Mouse (Mus musculus): ENCODE results near the gene Catsperg1. TPM values are rescaled to one million over a fixed set of nuclear protein-coding genes. Genes with fewer than 3 reads are reported as not detected.
A peak's percentile ranks its signal among the peaks of the same experiment; 100 is the strongest.
"Not testable (repeated sequence)": the region's sequence is repeated elsewhere in the genome, so short reads cannot be mapped to it uniquely, and the experiment has no call there.

The Catsperg1 gene
- polyA plus RNA-seq, 1 experiment, result not detected

- Histone ChIP-seq H3K27ac (ENCODE audit: insufficient read depth, low read depth, low read length) (no peak overlapping the region), H3K4me3 (ENCODE audit: insufficient read depth, low read depth, low read length) (no peak overlapping the region), H3K4me1 (ENCODE audit: control insufficient read depth, insufficient read depth, low read length) (peaks cover 21% of the 10 kb centered on the region)
- 32% methylated on average over 26 of the region's 26 CpGs for WGBS
- TF ChIP-seq CTCF (IDR thresholded peaks at IDR 0.05; ENCODE audit: insufficient read depth, low read depth, low read length) (no peak), POLR2A (IDR thresholded peaks at IDR 0.05; ENCODE audit: insufficient read depth, low read depth, low read length) (no peak)
These were observed 1.6 kb downstream of the Catsperg1 start for GRCm38 (mm10) chr7:29212199-29212765.

- Histone ChIP-seq H3K4me3 (ENCODE audit: insufficient read depth, low read depth, low read length) (peak overlapping the region; percentile 16), H3K4me1 (ENCODE audit: control insufficient read depth, insufficient read depth, low read length) (peaks cover 21% of the 10 kb centered on the region), H3K27ac (ENCODE audit: insufficient read depth, low read depth, low read length) (no peak overlapping the region)
- 7% methylated on average over 34 of the region's 34 CpGs for WGBS
- no peak for TF ChIP-seq POLR2A (IDR thresholded peaks at IDR 0.05; ENCODE audit: insufficient read depth, low read depth, low read length)
These were observed 2.2 kb downstream of the Catsperg1 start for GRCm38 (mm10) chr7:29211415-29212198.

- Histone ChIP-seq H3K4me1 (ENCODE audit: control insufficient read depth, insufficient read depth, low read length) (peaks cover 21% of the 10 kb centered on the region), H3K4me3 (ENCODE audit: insufficient read depth, low read depth, low read length) (peak overlapping the region; percentile 16)
- H3K27ac ChIP-seq (ENCODE audit: insufficient read depth, low read depth, low read length), result not testable (repeated sequence)
- 24% methylated on average over 14 of the region's 15 CpGs for WGBS
These were observed 2.8 kb downstream of the Catsperg1 start for GRCm38 (mm10) chr7:29211013-29211412.

GRCm38 (mm10) chr7:29202577-29202976 is 11.3 kb downstream of the Catsperg1 start:
- no peaks in the 10 kb centered on the region for H3K4me1 ChIP-seq (ENCODE audit: control insufficient read depth, insufficient read depth, low read length)
- 75% methylated on average over 6 of the region's 6 CpGs for WGBS
- no peak overlapping the region for H3K4me3 ChIP-seq (ENCODE audit: insufficient read depth, low read depth, low read length)
- H3K27ac ChIP-seq (ENCODE audit: insufficient read depth, low read depth, low read length), result no peak overlapping the region
- TF ChIP-seq POLR2A (IDR thresholded peaks at IDR 0.05; ENCODE audit: insufficient read depth, low read depth, low read length) (no peak), CTCF (IDR thresholded peaks at IDR 0.05; ENCODE audit: insufficient read depth, low read depth, low read length) (no peak)

GRCm38 (mm10) chr7:29194230-29194629 is 19.6 kb downstream of the Catsperg1 start:
- not testable (repeated sequence) for H3K27ac ChIP-seq (ENCODE audit: insufficient read depth, low read depth, low read length); H3K4me3 ChIP-seq (ENCODE audit: insufficient read depth, low read depth, low read length)
- 100% methylated on average over 1 of the region's 1 CpGs for WGBS

GRCm38 (mm10) chr7:29181323-29181722 is 32.5 kb downstream of the Catsperg1 start:
- WGBS, result 81% methylated on average over 4 of the region's 4 CpGs
- H3K4me1 ChIP-seq (ENCODE audit: control insufficient read depth, insufficient read depth, low read length); H3K27ac ChIP-seq (ENCODE audit: insufficient read depth, low read depth, low read length); H3K4me3 ChIP-seq (ENCODE audit: insufficient read depth, low read depth, low read length): not testable (repeated sequence)

More at GRCm38 (mm10) chr7:29194230-29194629, 19.6 kb downstream of the Catsperg1 start:
- H3K4me1 ChIP-seq (ENCODE audit: control insufficient read depth, insufficient read depth, low read length), result not testable (repeated sequence)

- H3K27ac ChIP-seq (ENCODE audit: insufficient read depth, low read depth, low read length), result peak overlapping the region; percentile 22; the same call in 1 of the 2 replicates
- peaks cover 8% of the 10 kb centered on the region for H3K4me1 ChIP-seq (ENCODE audit: control insufficient read depth, insufficient read depth, low read length)
- WGBS, result 41% methylated on average over 5 of the region's 5 CpGs
- TF ChIP-seq POLR2A (IDR thresholded peaks at IDR 0.05; ENCODE audit: insufficient read depth, low read depth, low read length) (no peak), CTCF (IDR thresholded peaks at IDR 0.05; ENCODE audit: insufficient read depth, low read depth, low read length) (no peak)
- peak overlapping the region; percentile 88 for H3K4me3 ChIP-seq (ENCODE audit: insufficient read depth, low read depth, low read length)
These were observed 33.0 kb downstream of the Catsperg1 start for GRCm38 (mm10) chr7:29180854-29181236.

GRCm38 (mm10) chr7:29180077-29180853 is 33.6 kb downstream of the Catsperg1 start, which contains the start of gene Psmd8:
Psmd8 (minus strand) TSS chr7:29180701.
- peak within 1 kb of the TSS; percentile 60; the same call in 1 of the 2 replicates for H3K27ac ChIP-seq (ENCODE audit: insufficient read depth, low read depth, low read length)
- TF ChIP-seq CTCF (IDR thresholded peaks at IDR 0.05; ENCODE audit: insufficient read depth, low read depth, low read length) (no peak; the same call in 1 of the 2 replicates), POLR2A (IDR thresholded peaks at IDR 0.05; ENCODE audit: insufficient read depth, low read depth, low read length) (peak; percentile 94)
- peaks cover 8% of the 10 kb centered on the region for H3K4me1 ChIP-seq (ENCODE audit: control insufficient read depth, insufficient read depth, low read length)
- under 1% methylated on average over 62 of the region's 62 CpGs for WGBS
- peak within 1 kb of the TSS; percentile 88 for H3K4me3 ChIP-seq (ENCODE audit: insufficient read depth, low read depth, low read length)

- H3K4me1 ChIP-seq (ENCODE audit: control insufficient read depth, insufficient read depth, low read length), result peaks cover 8% of the 10 kb centered on the region
- peak overlapping the region; percentile 32 for H3K4me3 ChIP-seq (ENCODE audit: insufficient read depth, low read depth, low read length)
- no peak overlapping the region for H3K27ac ChIP-seq (ENCODE audit: insufficient read depth, low read depth, low read length)
- TF ChIP-seq POLR2A (IDR thresholded peaks at IDR 0.05; ENCODE audit: insufficient read depth, low read depth, low read length) (no peak), CTCF (IDR thresholded peaks at IDR 0.05; ENCODE audit: insufficient read depth, low read depth, low read length) (no peak)
- 27% methylated on average over 7 of the region's 7 CpGs for WGBS
These were observed 34.5 kb downstream of the Catsperg1 start for GRCm38 (mm10) chr7:29179323-29179722.
